Mouse (Mus musculus) CH12.LX (cell line): ENCODE data around the gene Zc3h10. TPM values are rescaled to one million over a fixed set of nuclear protein-coding genes. Genes with fewer than 3 reads are reported as not detected.

Experiments
- DNase-seq: peaks from one replicate; pipeline ENCODE4 v3.0.0-alpha.2; 2013; ENCODE audit errors: extremely low read depth
- H3K27ac ChIP-seq: 2 replicates; pipeline ENCODE4 v1.5.1; 2012; ENCODE audit warnings: low read depth, mild to moderate bottlenecking, control low read depth, moderate library complexity; ENCODE audit not compliant: insufficient read depth
- H3K27me3 ChIP-seq: replicated peaks from 2 replicates; pipeline ENCODE3; 2012; ENCODE audit warnings: inconsistent platforms
- H3K36me3 ChIP-seq, 2 experiments: replicated peaks in 1 of 2; 2 replicates each; pipeline versions ENCODE3 to v1.6.1; 2012; ENCODE audit warnings: inconsistent platforms in 1 of 2, low read length in 1 of 2, mild to moderate bottlenecking in 1 of 2, mixed read lengths in 1 of 2, moderate library complexity in 1 of 2; ENCODE audit not compliant: control insufficient read depth in 1 of 2, insufficient read depth in 1 of 2
- H3K4me1 ChIP-seq, 2 experiments: 2 replicates each; pipeline ENCODE4 v1.6.1; 2012; ENCODE audit warnings: inconsistent platforms in 1 of 2, moderate library complexity in 1 of 2; ENCODE audit not compliant: insufficient read depth in 2 of 2, control insufficient read depth in 1 of 2
- H3K4me2 ChIP-seq: 2 replicates; pipeline ENCODE4 v1.6.1; 2012; ENCODE audit warnings: low read depth, mild to moderate bottlenecking, control low read depth; ENCODE audit not compliant: poor library complexity, insufficient read depth, severe bottlenecking
- H3K4me3 ChIP-seq, 3 experiments: fragments of 150-350 bp in 1 of 3; sonication (generic) in 1 of 3; replicated peaks in 1 of 3; 2 replicates each; pipeline versions ENCODE3 to v1.5.1; 2011 to 2012; ENCODE audit warnings: low read depth in 2 of 3, low read length in 2 of 3, mild to moderate bottlenecking in 2 of 3, moderate library complexity in 2 of 3, control low read depth in 1 of 3, improper control_type of control experiment in 1 of 3, inconsistent platforms in 1 of 3, mixed read lengths in 1 of 3; ENCODE audit not compliant: poor library complexity in 1 of 3
- H3K79me2 ChIP-seq: replicated peaks from 2 replicates; pipeline ENCODE4 v1.6.1; 2012; ENCODE audit warnings: mild to moderate bottlenecking, moderate library complexity; ENCODE audit not compliant: control insufficient read depth, poor library complexity, insufficient read depth, severe bottlenecking; ENCODE audit errors: extremely low read depth
- H3K9ac ChIP-seq: 2 replicates; pipeline ENCODE4 v1.6.1; 2012; ENCODE audit warnings: low read depth, mild to moderate bottlenecking, control low read depth, moderate library complexity; ENCODE audit not compliant: insufficient read depth
- H3K9me3 ChIP-seq: replicated peaks from 2 replicates; pipeline ENCODE3; 2012; ENCODE audit warnings: low read length, inconsistent platforms, mixed read lengths
- CHD1 ChIP-seq: IDR thresholded peaks from 2 replicates; pipeline ENCODE4 v1.6.1; 2012; ENCODE audit warnings: low read depth, low read length, improper control_type of control experiment, inconsistent platforms
- CHD2 ChIP-seq: IDR thresholded peaks from 2 replicates; pipeline ENCODE4 v1.6.1; 2011; ENCODE audit warnings: low read length, improper control_type of control experiment
- E2F4 ChIP-seq: IDR thresholded peaks from 2 replicates; pipeline ENCODE4 v1.6.1; 2011; ENCODE audit warnings: low read depth, low read length, improper control_type of control experiment; ENCODE audit not compliant: insufficient replicate concordance
- ELF1 ChIP-seq: IDR thresholded peaks from 2 replicates; pipeline ENCODE4 v1.6.1; 2014; ENCODE audit warnings: low read depth, mild to moderate bottlenecking, inconsistent platforms, low read length, improper control_type of control experiment
- ETS1 ChIP-seq: conservative IDR thresholded peaks from 2 replicates; pipeline ENCODE4 v1.6.1; 2012; ENCODE audit warnings: low read depth, mild to moderate bottlenecking, inconsistent platforms, low read length, improper control_type of control experiment, moderate library complexity
- GABPA ChIP-seq: IDR thresholded peaks from 2 replicates; pipeline ENCODE4 v1.6.1; 2012; ENCODE audit warnings: low read depth, low read length, improper control_type of control experiment, inconsistent platforms; ENCODE audit not compliant: insufficient replicate concordance
- HCFC1 ChIP-seq: IDR thresholded peaks from 2 replicates; pipeline ENCODE4 v1.6.1; 2012; ENCODE audit warnings: low read depth, mild to moderate bottlenecking, inconsistent platforms, low read length, improper control_type of control experiment
- IRF4 ChIP-seq: IDR thresholded peaks from 2 replicates; pipeline ENCODE4 v1.6.1; 2014; ENCODE audit warnings: low read depth, mild to moderate bottlenecking, inconsistent platforms, low read length, improper control_type of control experiment
- JUND ChIP-seq: conservative IDR thresholded peaks from 2 replicates; pipeline ENCODE4 v1.6.1; 2011; ENCODE audit warnings: low read depth, low read length, improper control_type of control experiment
- KAT2A ChIP-seq: IDR thresholded peaks from 2 replicates; pipeline ENCODE4 v1.6.1; 2012; ENCODE audit warnings: low read length, improper control_type of control experiment, inconsistent platforms; ENCODE audit not compliant: insufficient replicate concordance
- MAZ ChIP-seq: IDR thresholded peaks from 2 replicates; pipeline ENCODE4 v1.6.1; 2012; ENCODE audit warnings: low read depth, mild to moderate bottlenecking, inconsistent platforms, low read length, improper control_type of control experiment, moderate library complexity
- MEF2A ChIP-seq: IDR thresholded peaks from 2 replicates; pipeline ENCODE4 v1.6.1; 2014; ENCODE audit warnings: low read depth, mild to moderate bottlenecking, inconsistent platforms, low read length, improper control_type of control experiment, borderline replicate concordance
- NRF1 ChIP-seq: IDR thresholded peaks from 2 replicates; pipeline ENCODE4 v1.6.1; 2014; ENCODE audit warnings: low read depth, mild to moderate bottlenecking, inconsistent platforms, low read length, improper control_type of control experiment, moderate library complexity
- PAX5 ChIP-seq: IDR thresholded peaks from 2 replicates; pipeline ENCODE4 v1.6.1; 2012; ENCODE audit warnings: low read length, inconsistent platforms, mixed read lengths
- RAD21 ChIP-seq: IDR thresholded peaks from 2 replicates; pipeline ENCODE4 v1.6.1; 2011; ENCODE audit warnings: low read depth, mild to moderate bottlenecking, low read length, improper control_type of control experiment, moderate library complexity
- SMC3 ChIP-seq: IDR thresholded peaks from 2 replicates; pipeline ENCODE4 v1.6.1; 2011; ENCODE audit warnings: low read depth, low read length, improper control_type of control experiment
- TBP ChIP-seq: conservative IDR thresholded peaks from 2 replicates; pipeline ENCODE4 v1.6.1; 2011; ENCODE audit warnings: low read depth, low read length, improper control_type of control experiment
- TCF12 ChIP-seq: IDR thresholded peaks from 2 replicates; pipeline ENCODE4 v1.6.1; 2014; ENCODE audit warnings: low read depth, mild to moderate bottlenecking, inconsistent platforms, low read length, improper control_type of control experiment
- USF1 ChIP-seq: IDR thresholded peaks from 2 replicates; pipeline ENCODE4 v1.6.1; 2014; ENCODE audit warnings: low read depth, mild to moderate bottlenecking, inconsistent platforms, low read length, improper control_type of control experiment
- USF2 ChIP-seq: conservative IDR thresholded peaks from 2 replicates; pipeline ENCODE4 v1.6.1; 2011; ENCODE audit warnings: low read depth, low read length, improper control_type of control experiment
- ZMIZ1 ChIP-seq: IDR thresholded peaks from 2 replicates; pipeline ENCODE4 v1.6.1; 2012; ENCODE audit warnings: low read depth, mild to moderate bottlenecking, inconsistent platforms, low read length, improper control_type of control experiment
- ZNF384 ChIP-seq: IDR thresholded peaks from 2 replicates; pipeline ENCODE4 v1.6.1; 2012; ENCODE audit warnings: low read depth, low read length, improper control_type of control experiment, inconsistent platforms
- dilution Hi-C: fragments of 300-500 bp; cut with MboI; formaldehyde crosslinking; loops from 2 replicates; pipeline ENCODE4 v1.14.3; 2020; ENCODE audit warnings: low sequenced_read_pairs; ENCODE audit not compliant: extremely low pct_unique_long_range_greater_than_20kb, extremely low pct_ligation_motif_present
- in situ Hi-C: fragments of 300-500 bp; cut with MboI; formaldehyde crosslinking; loops from 3 replicates; pipeline ENCODE4 v1.14.3; 2019; ENCODE audit warnings: low sequenced_read_pairs, low pct_ligation_motif_present, low pct_unique_long_range_greater_than_20kb, mixed read lengths
- polyA plus RNA-seq: library from polyadenylated mRNA; unstranded; fragments of >175 nt; gene quantifications from 2 replicates; pipeline ENCODE4 v1.2.1, GENCODE M21; 2012; ENCODE audit warnings: low read depth; ENCODE audit not compliant: insufficient read length
- total RNA-seq, 2 experiments: library from RNA; depleted of rRNA; stranded (reverse); fragments of 300-350 nt in 1 of 2; fragments of >200 nt in 1 of 2; gene quantifications; 2 replicates each; pipeline ENCODE4 v1.2.3; 2012 to 2014

Gene Zc3h10
- total and polyA plus RNA-seq, 3 experiments: 14.4 to 19.9 (median 16.2) TPM

- no peak overlapping the region for H3K9ac ChIP-seq
- H3K9me3 ChIP-seq: no peaks in the 10 kb centered on the region
- TF ChIP-seq MEF2A (no peak), ZMIZ1 (no peak), CHD1 (no peak), ZNF384 (no peak), ELF1 (no peak), TBP (no peak), ETS1 (no peak), NRF1 (no peak), TCF12 (no peak), KAT2A (no peak), GABPA (no peak), HCFC1 (no peak), IRF4 (no peak), PAX5 (no peak)
- TF ChIP-seq, all 38 proteins: peak for 0
- Histone ChIP-seq H3K4me3 (no peak overlapping the region), H3K4me1 (peaks cover 0 to 18% of the 10 kb centered on the region in 2 experiments; a peak in 2 of 4 replicates), H3K27ac (no peak overlapping the region), H3K79me2 (no peaks in the 10 kb centered on the region), H3K27me3 (peaks cover 60% of the 10 kb centered on the region), H3K4me2 (no peak overlapping the region), H3K36me3 (no peaks in the 10 kb centered on the region)
- DNase-seq: no peak
- in situ Hi-C loops: no loop called here
- dilution Hi-C loops: no loop called here
These were observed 36.1 kb upstream of the Zc3h10 start for GRCm38 (mm10) chr10:128583644-128584043.

- Histone ChIP-seq H3K27ac (no peak overlapping the region), H3K9me3 (no peaks in the 10 kb centered on the region), H3K79me2 (no peaks in the 10 kb centered on the region), H3K4me3 (no peak overlapping the region), H3K9ac (no peak overlapping the region), H3K4me1 (peaks cover 7 to 19% of the 10 kb centered on the region in 2 experiments), H3K4me2 (no peak overlapping the region), H3K27me3 (peaks cover 24% of the 10 kb centered on the region)
- dilution Hi-C loops: no loop called here
- in situ Hi-C loops: no loop called here
- no peak for TF ChIP-seq RAD21
- no peak for TF ChIP-seq KAT2A
- TF ChIP-seq ELF1: no peak
- TF ChIP-seq USF1: no peak
- TF ChIP-seq CHD2: no peak
- no peak for TF ChIP-seq E2F4
- TF ChIP-seq MEF2A: no peak
- TF ChIP-seq PAX5: no peak
- no peak for TF ChIP-seq HCFC1
- TF ChIP-seq TCF12: no peak
- no peak for TF ChIP-seq USF2
- no peak for TF ChIP-seq SMC3
- TF ChIP-seq NRF1: no peak
- TF ChIP-seq JUND: no peak
- TF ChIP-seq MAZ: no peak
- TF ChIP-seq, all 38 proteins: peak for 0
- peaks cover 6 to 20% of the 10 kb centered on the region in 2 experiments for H3K36me3 ChIP-seq
- no peak for DNase-seq
These were observed 32.2 kb upstream of the Zc3h10 start for GRCm38 (mm10) chr10:128579731-128580130.
